Mouse (Mus musculus) retina, postnatal 1 day (tissue): ENCODE data around the gene Sun3.

Experiments used
- DNase-seq: peaks from one replicate; pipeline ENCODE4 v3.0.0-alpha.2; 2012

Gene Sun3

DNA sequence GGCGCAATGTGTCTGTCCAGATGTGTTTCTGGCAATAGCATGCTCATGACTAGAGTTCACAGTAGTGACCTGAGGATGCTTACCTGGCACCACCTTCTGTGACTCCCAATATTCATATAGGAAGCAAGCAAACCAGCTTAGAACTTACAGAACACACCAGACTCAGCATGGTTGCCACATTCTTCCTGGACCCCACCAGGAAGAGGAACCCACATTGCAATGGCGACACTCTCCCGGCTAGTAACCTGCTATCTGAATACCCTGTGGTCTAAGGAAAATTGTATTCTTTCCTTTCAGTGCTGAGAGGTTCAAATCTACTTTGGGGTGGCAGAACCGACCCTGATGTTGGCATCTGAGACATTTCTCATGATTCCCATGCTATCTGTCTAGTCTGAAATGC lies 70.6 kb downstream of the Sun3 start:
- no peak for DNase-seq

GRCm38 (mm10) chr11:8973166-8973565 lies 75.6 kb downstream of the Sun3 start, which contains the start of gene Pkd1l1:
TSS of gene Pkd1l1 (minus strand) at chr11:8973266.
- DNase-seq, result no peak

GRCm38 (mm10) chr11:8972093-8972492 lies 76.7 kb downstream of the Sun3 start:
- no peak for DNase-seq

GRCm38 (mm10) chr11:8970509-8970908 lies 78.3 kb downstream of the Sun3 start:
- no peak for DNase-seq

DNA sequence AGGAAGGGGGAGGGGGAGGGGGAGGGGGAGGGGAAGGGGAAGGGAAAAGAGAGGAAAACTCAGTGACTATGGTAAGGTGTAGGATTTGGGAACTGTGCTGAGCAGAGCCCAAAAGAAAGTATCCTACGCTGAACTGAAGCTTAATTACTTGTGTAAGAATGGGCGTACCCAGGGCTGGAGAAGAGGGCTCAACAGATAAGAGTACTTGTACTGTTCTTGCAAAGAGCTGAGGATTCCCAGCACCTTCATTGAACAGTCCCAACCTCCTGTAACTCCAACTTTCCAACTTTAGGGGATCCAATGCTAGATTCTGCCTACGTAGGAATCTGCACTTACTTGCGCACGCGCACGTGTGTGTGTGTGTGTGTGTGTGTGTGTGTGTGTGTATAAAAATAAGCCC lies 80.7 kb downstream of the Sun3 start:
- DNase-seq, result no peak
